Mouse (Mus musculus) midbrain, embryonic 16.5 days (tissue): ENCODE measurements around the gene Rbak. TPM values are rescaled to one million over a fixed set of nuclear protein-coding genes. Genes with fewer than 3 reads are reported as not detected.
"Not testable (repeated sequence)": the region's sequence is repeated elsewhere in the genome, so short reads cannot be mapped to it uniquely, and the experiment has no call there.

Experiments used
- ATAC-seq: fragments of 200-750 bp; cut with Nextera tagmentation; 2 replicates; pipeline ENCODE4 v1.8.0; 2017; ENCODE audit warnings: moderate TSS enrichment
- H3K27ac ChIP-seq: fragments of 300-500 bp; sonication (generic); 2 replicates; pipeline ENCODE4 v1.5.1; 2014; ENCODE audit warnings: mild to moderate bottlenecking, low read length, mixed read lengths
- H3K27me3 ChIP-seq: fragments of 300-500 bp; sonication (generic); 2 replicates; pipeline ENCODE4 v1.6.1; 2014; ENCODE audit warnings: low read depth, low read length, mixed read lengths; ENCODE audit not compliant: control insufficient read depth, insufficient read depth
- H3K36me3 ChIP-seq: fragments of 300-500 bp; sonication (generic); 2 replicates; pipeline ENCODE4 v1.6.1; 2014; ENCODE audit warnings: mild to moderate bottlenecking, low read length, moderate library complexity, mixed read lengths; ENCODE audit not compliant: control insufficient read depth, insufficient read depth
- H3K4me1 ChIP-seq: fragments of 300-500 bp; sonication (generic); 2 replicates; pipeline ENCODE4 v1.6.1; 2014; ENCODE audit warnings: mild to moderate bottlenecking, low read length, mixed read lengths; ENCODE audit not compliant: control insufficient read depth, insufficient read depth
- H3K4me2 ChIP-seq: fragments of 300-500 bp; sonication (generic); 2 replicates; pipeline ENCODE4 v1.6.1; 2014; ENCODE audit warnings: mild to moderate bottlenecking, low read length, mixed read lengths
- H3K4me3 ChIP-seq: fragments of 300-500 bp; sonication (generic); 2 replicates; pipeline ENCODE4 v1.5.1; 2014; ENCODE audit warnings: low read depth, mild to moderate bottlenecking, low read length, moderate library complexity, mixed read lengths
- H3K9ac ChIP-seq: fragments of 300-500 bp; sonication (generic); 2 replicates; pipeline ENCODE4 v1.6.1; 2014; ENCODE audit warnings: low read depth, low read length, mixed read lengths
- H3K9me3 ChIP-seq: fragments of 300-500 bp; sonication (generic); replicated peaks from 2 replicates; pipeline ENCODE4 v1.6.1; 2014; ENCODE audit warnings: mild to moderate bottlenecking, low read length, mixed read lengths; ENCODE audit not compliant: control insufficient read depth, poor library complexity, severe bottlenecking
- WGBS: fragments of 180-500 bp; shearing (Covaris S2); extraction: QIAGEN DNeasy Blood & Tissue Kit; methylation state at CpG from one replicate; pipeline ENCODE4 v1.1.7; 2014; 5-methylcytosine and 5-hydroxymethylcytosine counted together
- polyA plus RNA-seq: library from polyadenylated mRNA; unstranded; fragments of >200 nt; fragmentation: Nextera tagmentation; extraction: Ambion mirVana; gene quantifications from 2 replicates; pipeline ENCODE4 v1.2.1, GENCODE M21; 2015

Gene Rbak
- polyA plus RNA-seq, 1 experiment from 2014 or later: 11.6 TPM

DNA sequence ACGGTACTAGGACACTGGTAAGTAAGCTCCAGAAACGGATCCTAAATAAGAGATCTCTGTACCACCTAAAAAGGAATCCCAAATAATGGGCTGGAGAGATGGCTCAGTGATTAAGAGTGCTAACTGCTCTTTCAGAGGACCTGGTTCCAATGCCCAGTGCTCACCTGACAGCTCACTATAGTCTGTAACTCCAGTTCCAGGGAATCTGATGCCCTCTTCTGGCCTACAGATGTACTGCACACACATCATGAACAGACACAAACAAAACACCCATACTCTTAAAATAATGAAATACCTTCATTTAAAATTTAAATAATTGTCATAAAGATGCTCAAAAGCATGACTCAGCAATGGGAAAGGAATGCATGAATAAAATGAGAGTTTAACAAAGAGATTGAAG is 31.0 kb downstream of the Rbak start:
- ATAC-seq: no peak
- Histone ChIP-seq H3K27ac (no peak overlapping the region), H3K4me1 (no peaks in the 10 kb centered on the region), H3K4me3 (no peak overlapping the region), H3K4me2 (no peak overlapping the region), H3K36me3 (no peaks in the 10 kb centered on the region), H3K9ac (no peak overlapping the region), H3K9me3 (no peaks in the 10 kb centered on the region), H3K27me3 (no peaks in the 10 kb centered on the region)
- 97% methylated on average over 2 of the region's 2 CpGs for WGBS

DNA sequence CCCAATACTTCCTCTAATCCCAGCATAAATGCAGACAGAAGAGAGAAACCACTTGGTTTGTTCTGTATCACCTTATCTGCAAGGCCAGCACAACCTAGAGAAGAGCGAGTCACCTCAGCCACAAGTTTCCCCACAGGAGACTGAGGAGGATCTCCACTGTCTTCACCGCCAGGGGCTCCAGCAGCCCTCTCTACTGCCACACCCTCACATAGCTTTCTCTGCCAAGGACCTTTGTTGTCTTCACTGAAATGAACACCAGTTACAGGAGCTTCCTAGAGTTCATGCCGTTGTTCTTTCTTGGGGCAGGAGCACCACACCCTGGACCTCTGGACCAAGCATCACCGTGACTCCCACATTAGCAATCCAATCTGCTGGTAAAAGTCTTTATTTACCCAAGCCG is 31.9 kb downstream of the Rbak start:
- Histone ChIP-seq H3K4me1 (no peaks in the 10 kb centered on the region), H3K4me2 (no peak overlapping the region), H3K4me3 (no peak overlapping the region), H3K9ac (no peak overlapping the region), H3K9me3 (no peaks in the 10 kb centered on the region), H3K36me3 (no peaks in the 10 kb centered on the region), H3K27ac (no peak overlapping the region), H3K27me3 (no peaks in the 10 kb centered on the region)
- ATAC-seq: no peak
- 89% methylated on average over 5 of the region's 5 CpGs for WGBS

DNA sequence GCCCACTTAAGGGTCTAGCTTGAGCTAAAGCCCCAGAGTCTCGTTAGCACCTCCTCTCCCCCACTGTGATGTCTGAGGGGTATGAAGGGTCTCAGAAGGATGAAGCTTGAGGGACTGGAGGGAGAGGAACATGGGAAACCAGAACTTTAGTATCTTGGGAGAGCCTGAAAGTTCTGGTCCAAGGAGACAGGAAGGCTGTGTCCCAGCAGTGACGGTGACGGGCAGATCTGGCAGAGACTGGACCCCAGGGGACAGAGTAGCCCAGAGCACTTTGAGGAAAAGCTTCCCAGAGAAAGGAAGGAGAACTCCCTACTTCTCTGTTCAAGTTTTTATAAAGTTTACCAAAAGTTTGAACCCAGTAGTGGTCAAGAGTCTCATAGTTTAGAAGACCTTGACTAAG is 33.1 kb downstream of the Rbak start, which contains the start of gene Olfr718-ps1:
Gene Olfr718-ps1 (minus strand): TSS at position 101 of the 400 bp plus-strand sequence.
- Histone ChIP-seq H3K4me2 (no peak within 1 kb of the TSS), H3K9me3 (no peaks in the 10 kb centered on the region), H3K4me1 (no peaks in the 10 kb centered on the region), H3K36me3 (no peaks in the 10 kb centered on the region), H3K27ac (no peak within 1 kb of the TSS), H3K4me3 (no peak within 1 kb of the TSS), H3K27me3 (no peaks in the 10 kb centered on the region), H3K9ac (no peak within 1 kb of the TSS)
- WGBS: 77% methylated on average over 3 of the region's 3 CpGs
- ATAC-seq: no peak

DNA sequence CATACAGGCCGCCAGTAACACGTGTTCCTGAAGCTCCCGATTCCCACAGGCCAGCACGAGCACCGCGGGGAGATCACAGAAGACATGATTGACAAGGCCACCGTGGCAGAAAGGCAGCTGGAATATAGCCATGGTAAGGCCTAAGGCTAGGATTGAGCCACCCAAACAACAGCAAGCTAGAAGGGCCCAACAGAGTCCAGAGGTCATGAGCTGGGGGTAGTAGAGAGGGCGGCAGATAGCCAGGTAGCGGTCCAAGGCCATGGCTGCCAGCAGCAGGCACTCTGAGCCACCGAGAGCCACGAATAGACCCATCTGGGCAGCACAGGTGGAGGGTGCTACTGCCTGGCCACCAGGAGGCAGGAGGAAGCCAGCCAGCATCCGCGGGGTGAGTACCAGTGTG is 43.0 kb downstream of the Rbak start:
- 85% methylated on average over 13 of the region's 13 CpGs for WGBS
- no peak for ATAC-seq
- H3K4me1 ChIP-seq: no peaks in the 10 kb centered on the region

DNA sequence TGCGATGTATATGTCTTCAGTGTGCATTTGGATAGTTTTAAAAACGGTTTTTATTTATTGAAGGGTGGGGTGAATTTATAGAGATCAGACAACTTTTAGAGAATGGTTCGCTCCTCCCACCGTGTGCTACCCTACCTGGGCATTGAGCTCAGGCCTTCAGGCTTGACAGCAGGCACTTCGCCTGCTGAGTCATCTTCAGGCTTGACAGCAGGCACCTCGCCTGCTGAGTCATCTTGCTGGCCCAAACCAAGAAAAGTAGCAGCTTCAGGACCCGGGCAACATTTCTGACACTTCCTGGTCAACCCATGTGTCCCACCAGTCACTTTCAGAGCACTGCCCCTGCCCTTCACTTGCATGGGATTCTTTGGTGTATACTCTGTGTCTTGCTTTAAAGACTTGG is 45.5 kb downstream of the Rbak start:
- no peaks in the 10 kb centered on the region for H3K4me1 ChIP-seq
- no peak overlapping the region for H3K4me3 ChIP-seq
- H3K36me3 ChIP-seq: no peaks in the 10 kb centered on the region
- no peak overlapping the region for H3K27ac ChIP-seq
- ATAC-seq: no peak
- H3K4me2 ChIP-seq: no peak overlapping the region
- H3K9ac ChIP-seq: no peak overlapping the region
- H3K27me3 ChIP-seq: no peaks in the 10 kb centered on the region
- H3K9me3 ChIP-seq: no peaks in the 10 kb centered on the region
- 90% methylated on average over 7 of the region's 7 CpGs for WGBS

More for the DNA sequence above, 43.0 kb downstream of the Rbak start:
- Histone ChIP-seq H3K9me3 (no peaks in the 10 kb centered on the region), H3K4me2 (no peak overlapping the region), H3K27ac (no peak overlapping the region), H3K27me3 (no peaks in the 10 kb centered on the region), H3K9ac (no peak overlapping the region), H3K4me3 (no peak overlapping the region), H3K36me3 (no peaks in the 10 kb centered on the region)

DNA sequence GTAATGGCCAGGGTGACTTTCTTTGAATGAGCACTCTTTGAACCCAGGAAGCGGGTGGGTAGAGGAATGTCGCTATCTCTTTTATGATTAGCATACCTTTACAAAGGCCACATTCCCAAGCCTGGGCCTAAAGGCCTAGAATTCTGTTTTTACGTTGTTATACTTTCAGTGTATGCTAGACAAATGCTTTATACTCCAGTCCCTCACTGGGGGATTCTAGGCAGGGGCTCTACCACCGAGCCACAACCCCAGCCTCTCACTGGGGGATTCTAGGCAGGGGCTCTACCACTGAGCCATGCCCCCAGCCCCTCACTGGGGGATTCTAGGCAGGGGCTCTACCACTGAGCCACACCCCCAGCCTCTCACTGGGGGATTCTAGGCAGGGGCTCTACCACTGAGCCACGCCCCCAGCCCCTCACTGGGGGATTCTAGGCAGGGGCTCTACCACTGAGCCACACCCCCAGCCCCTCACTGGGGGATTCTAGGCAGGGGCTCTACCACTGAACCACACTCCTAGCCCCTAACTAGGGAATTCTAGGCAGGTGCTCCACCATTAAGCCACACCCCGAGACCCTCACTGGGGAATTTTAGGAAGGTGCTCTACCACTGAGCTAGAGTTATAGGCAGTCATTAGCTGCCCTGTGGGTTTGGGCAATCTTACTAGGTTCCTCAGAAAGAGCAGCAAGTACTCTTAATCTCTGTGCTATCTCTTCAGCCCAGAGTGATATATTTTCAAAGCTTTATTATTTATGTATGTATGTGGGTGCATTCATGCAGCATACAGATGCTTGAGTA is 46.2 kb downstream of the Rbak start:
- not testable (repeated sequence) for H3K9ac ChIP-seq, H3K4me3 ChIP-seq, H3K27me3 ChIP-seq, H3K9me3 ChIP-seq, H3K27ac ChIP-seq, ATAC-seq, H3K4me1 ChIP-seq, H3K4me2 ChIP-seq, H3K36me3 ChIP-seq
- 86% methylated on average over 3 of the region's 6 CpGs for WGBS

DNA sequence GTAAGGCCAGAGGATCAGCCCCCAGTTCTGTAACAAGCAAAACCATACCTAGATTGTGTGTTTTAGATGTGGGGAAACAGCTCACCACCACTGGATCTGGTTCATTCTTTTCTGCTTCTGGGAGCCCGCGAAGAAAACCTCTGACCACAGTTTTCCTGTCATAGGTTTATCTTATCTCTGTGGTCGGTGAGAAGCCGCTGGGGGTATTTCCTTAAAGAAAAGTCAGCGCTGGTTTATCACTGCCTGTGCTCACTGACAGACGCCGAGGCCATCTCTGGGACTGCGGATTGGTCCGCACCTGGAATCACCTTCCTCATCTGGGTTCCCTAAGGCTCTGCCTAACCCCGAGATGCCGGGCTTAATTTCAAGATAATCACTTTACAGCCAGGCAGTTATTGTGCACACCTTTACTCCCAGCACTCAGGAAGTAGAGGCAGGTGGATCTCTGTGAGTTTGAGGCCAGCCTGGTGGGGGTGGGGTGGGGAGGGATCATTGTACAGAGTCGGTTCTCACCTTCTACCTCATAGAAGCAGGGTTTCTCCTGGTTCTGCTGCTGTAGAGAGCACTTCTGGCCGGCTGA is 47.5 kb downstream of the Rbak start:
- no peak overlapping the region for H3K4me2 ChIP-seq
- H3K27me3 ChIP-seq: no peaks in the 10 kb centered on the region
- no peaks in the 10 kb centered on the region; the same call in 1 of the 2 replicates for H3K36me3 ChIP-seq
- ATAC-seq: no peak
- no peaks in the 10 kb centered on the region for H3K4me1 ChIP-seq
- no peak overlapping the region for H3K27ac ChIP-seq
- no peak overlapping the region for H3K4me3 ChIP-seq
- no peak overlapping the region for H3K9ac ChIP-seq
- 0 out of 2 replicates have a peak, but pooled peaks cover 8% of the 10 kb centered on the region for H3K9me3 ChIP-seq
- WGBS: 85% methylated on average over 13 of the region's 13 CpGs

DNA sequence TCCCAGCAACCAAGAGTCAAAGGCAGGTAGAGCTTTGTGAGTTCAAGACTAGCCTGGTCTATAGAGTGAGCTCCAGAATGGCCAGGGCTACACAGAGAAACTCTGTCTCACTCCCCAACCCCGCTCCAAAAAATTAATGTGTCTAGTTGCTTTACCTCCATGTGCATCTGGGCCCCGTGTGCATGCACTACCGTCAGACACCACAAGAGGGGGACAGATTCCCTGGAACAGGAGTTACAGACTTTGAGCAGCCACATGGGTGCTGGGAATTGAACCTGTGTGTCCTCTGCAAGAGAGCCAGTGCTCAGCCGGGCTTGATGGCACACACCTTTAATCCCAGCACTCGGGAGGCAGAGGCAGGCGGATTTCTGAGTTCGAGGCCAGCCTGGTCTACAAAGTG is 50.2 kb downstream of the Rbak start:
- Histone ChIP-seq H3K4me3 (no peak overlapping the region), H3K27ac (no peak overlapping the region), H3K9me3 (0 out of 2 replicates have a peak, but pooled peaks cover 8% of the 10 kb centered on the region), H3K27me3 (no peaks in the 10 kb centered on the region), H3K36me3 (no peaks in the 10 kb centered on the region; the same call in 1 of the 2 replicates), H3K4me2 (no peak overlapping the region), H3K4me1 (peaks cover 3% of the 10 kb centered on the region), H3K9ac (no peak overlapping the region)
- ATAC-seq: no peak
- 89% methylated on average over 6 of the region's 7 CpGs for WGBS

DNA sequence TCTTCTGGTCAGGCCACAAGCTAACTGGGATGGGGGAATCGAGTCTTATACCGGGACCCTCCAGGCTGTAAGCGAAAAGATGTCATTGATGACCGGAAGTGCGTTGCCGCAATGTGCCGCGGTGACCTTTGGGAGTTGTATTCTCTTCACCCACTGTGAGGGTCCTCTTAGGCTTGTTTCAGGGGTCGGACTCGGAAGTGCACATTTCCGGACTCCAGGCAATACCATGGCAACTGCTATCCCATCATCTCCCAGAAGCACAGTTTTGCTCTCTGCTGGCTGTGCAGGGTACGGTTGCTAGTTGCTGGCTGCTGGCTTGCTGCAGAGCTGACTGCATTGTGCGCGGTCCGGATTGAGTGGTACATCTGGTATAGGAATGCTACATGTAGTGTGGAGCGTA is 51.5 kb downstream of the Rbak start:
- peaks cover 9% of the 10 kb centered on the region for H3K4me1 ChIP-seq
- no peak for ATAC-seq
- 0 out of 2 replicates have a peak, but pooled peaks cover 8% of the 10 kb centered on the region for H3K9me3 ChIP-seq
- no peaks in the 10 kb centered on the region for H3K27me3 ChIP-seq
- no peak overlapping the region for H3K4me3 ChIP-seq
- WGBS: 91% methylated on average over 16 of the region's 16 CpGs
- H3K36me3 ChIP-seq: no peaks in the 10 kb centered on the region; the same call in 1 of the 2 replicates
- H3K9ac ChIP-seq: no peak overlapping the region
- no peak overlapping the region for H3K27ac ChIP-seq
- H3K4me2 ChIP-seq: no peak overlapping the region
